Mouse (Mus musculus) lung, embryonic 14.5 days (tissue): ENCODE data around the gene 1700024G13Rik. TPM values are rescaled to one million over a fixed set of nuclear protein-coding genes. Genes with fewer than 3 reads are reported as not detected.
"Not testable (repeated sequence)": the region's sequence is repeated elsewhere in the genome, so short reads cannot be mapped to it uniquely, and the experiment has no call there.

Experiments
- ATAC-seq: fragments of 200-750 bp; cut with Nextera tagmentation; 2 replicates; pipeline ENCODE4 v1.8.0; 2017; ENCODE audit warnings: mild to moderate bottlenecking, moderate TSS enrichment, moderate library complexity; ENCODE audit not compliant: insufficient read depth
- DNase-seq: peaks from one replicate; pipeline ENCODE4 v3.0.0-alpha.2; 2015
- H3K27ac ChIP-seq: fragments of 300-500 bp; sonication (generic); 2 replicates; pipeline ENCODE4 v1.5.1; 2014; ENCODE audit warnings: low read depth, mild to moderate bottlenecking, moderate library complexity
- H3K27me3 ChIP-seq: fragments of 300-500 bp; sonication (generic); 2 replicates; pipeline ENCODE4 v1.6.1; 2014; ENCODE audit warnings: low read length, control low read depth; ENCODE audit not compliant: insufficient read depth
- H3K36me3 ChIP-seq: fragments of 300-500 bp; sonication (generic); 2 replicates; pipeline ENCODE4 v1.6.1; 2014; ENCODE audit warnings: control low read depth; ENCODE audit not compliant: insufficient read depth
- H3K4me1 ChIP-seq: fragments of 300-500 bp; sonication (generic); 2 replicates; pipeline ENCODE4 v1.6.1; 2014; ENCODE audit warnings: antibody characterized with exemption, control low read depth; ENCODE audit not compliant: insufficient read depth
- H3K4me2 ChIP-seq: fragments of 300-500 bp; sonication (generic); 2 replicates; pipeline ENCODE4 v1.6.1; 2014; ENCODE audit warnings: mild to moderate bottlenecking
- H3K4me3 ChIP-seq: fragments of 300-500 bp; sonication (generic); 2 replicates; pipeline ENCODE4 v1.5.1; 2014; ENCODE audit warnings: low read depth, low read length
- H3K9ac ChIP-seq: fragments of 300-500 bp; sonication (generic); 2 replicates; pipeline ENCODE4 v1.6.1; 2014
- H3K9me3 ChIP-seq: fragments of 300-500 bp; sonication (generic); 2 replicates; pipeline ENCODE4 v1.6.1; 2016; ENCODE audit warnings: low read depth, low read length, control low read depth
- CTCF ChIP-seq: IDR thresholded peaks from 2 replicates; pipeline ENCODE4 v1.5.1; 2016; ENCODE audit warnings: antibody characterized with exemption, low read depth
- WGBS: fragments of 180-500 bp; shearing (Covaris S2); extraction: QIAGEN DNeasy Blood & Tissue Kit; methylation state at CpG from one replicate; pipeline ENCODE4 v1.1.7; 2014; 5-methylcytosine and 5-hydroxymethylcytosine counted together
- polyA plus RNA-seq: library from polyadenylated mRNA; unstranded; fragments of >200 nt; fragmentation: Nextera tagmentation; extraction: Ambion mirVana; gene quantifications from 2 replicates; pipeline ENCODE4 v1.2.1, GENCODE M21; 2014

1700024G13Rik gene
- polyA plus RNA-seq, 1 experiment from 2014 or later = not detected

- DNase-seq (no peak), ATAC-seq (no peak)
- TF ChIP-seq CTCF = no peak
- Histone ChIP-seq H3K9me3 (no peaks in the 10 kb centered on the region), H3K4me2 (no peak overlapping the region), H3K27ac (no peak overlapping the region), H3K4me1 (no peaks in the 10 kb centered on the region), H3K4me3 (no peak overlapping the region), H3K36me3 (no peaks in the 10 kb centered on the region), H3K27me3 (peaks cover 20% of the 10 kb centered on the region), H3K9ac (no peak overlapping the region)
- WGBS = 25% methylated on average over 15 of the region's 15 CpGs
These were observed 6.6 kb downstream of the 1700024G13Rik start for GRCm38 (mm10) chr14:32381619-32382018.

GRCm38 (mm10) chr14:32381066-32381465, 7.1 kb downstream of the 1700024G13Rik start:
- Histone ChIP-seq H3K27ac (no peak overlapping the region), H3K9me3 (no peaks in the 10 kb centered on the region), H3K36me3 (no peaks in the 10 kb centered on the region), H3K4me1 (no peaks in the 10 kb centered on the region), H3K9ac (no peak overlapping the region), H3K27me3 (peaks cover 20% of the 10 kb centered on the region), H3K4me2 (no peak overlapping the region), H3K4me3 (no peak overlapping the region)
- 18% methylated on average over 7 of the region's 7 CpGs for WGBS
- DNase-seq (no peak), ATAC-seq (no peak)
- no peak for TF ChIP-seq CTCF

GRCm38 (mm10) chr14:32380099-32380480, 8.1 kb downstream of the 1700024G13Rik start:
- peak; percentile 4 for DNase-seq
- H3K27me3 ChIP-seq = peaks cover 20% of the 10 kb centered on the region
- ATAC-seq = no peak
- no peak overlapping the region for H3K27ac ChIP-seq
- no peak for TF ChIP-seq CTCF
- no peak overlapping the region for H3K4me2 ChIP-seq
- 46% methylated on average over 3 of the region's 3 CpGs for WGBS
- H3K4me1 ChIP-seq = no peaks in the 10 kb centered on the region
- no peaks in the 10 kb centered on the region for H3K9me3 ChIP-seq
- no peak overlapping the region for H3K9ac ChIP-seq
- no peaks in the 10 kb centered on the region for H3K36me3 ChIP-seq
- H3K4me3 ChIP-seq = no peak overlapping the region

GRCm38 (mm10) chr14:32379395-32380098, 8.6 kb downstream of the 1700024G13Rik start:
- TF ChIP-seq CTCF = no peak
- ATAC-seq (no peak), DNase-seq (peak; percentile 4)
- Histone ChIP-seq H3K27me3 (peaks cover 20% of the 10 kb centered on the region), H3K9ac (no peak overlapping the region), H3K36me3 (no peaks in the 10 kb centered on the region), H3K4me2 (no peak overlapping the region), H3K4me1 (no peaks in the 10 kb centered on the region), H3K4me3 (no peak overlapping the region), H3K9me3 (no peaks in the 10 kb centered on the region), H3K27ac (no peak overlapping the region)
- WGBS = 15% methylated on average over 22 of the region's 22 CpGs

DNA sequence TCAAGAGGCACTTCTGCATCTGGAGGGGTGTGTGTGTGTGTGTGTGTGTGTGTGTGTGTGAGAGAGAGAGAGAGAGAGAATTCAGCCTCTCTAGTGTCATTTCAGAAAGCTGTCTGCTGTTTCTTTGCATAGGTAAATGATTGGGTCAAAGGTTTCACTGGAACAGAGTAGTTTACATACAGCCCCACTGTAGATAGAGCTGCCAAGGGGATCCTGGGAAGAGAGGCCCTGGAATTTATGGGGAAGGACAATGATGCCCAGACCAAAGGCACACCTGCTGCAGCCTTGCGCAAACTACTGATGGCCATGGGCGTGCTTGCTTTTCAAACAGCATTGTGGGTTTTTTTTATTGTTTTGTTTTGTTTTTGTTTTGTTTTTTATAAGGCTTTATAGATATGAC, 15.7 kb downstream of the 1700024G13Rik start:
- Histone ChIP-seq H3K9ac (no peak overlapping the region), H3K27me3 (no peaks in the 10 kb centered on the region), H3K4me2 (no peak overlapping the region), H3K9me3 (no peaks in the 10 kb centered on the region), H3K4me1 (no peaks in the 10 kb centered on the region), H3K36me3 (no peaks in the 10 kb centered on the region), H3K4me3 (no peak overlapping the region), H3K27ac (no peak overlapping the region)
- DNase-seq (no peak), ATAC-seq (no peak)
- 81% methylated on average over 2 of the region's 2 CpGs for WGBS
- no peak for TF ChIP-seq CTCF

GRCm38 (mm10) chr14:32369756-32370155, 18.4 kb downstream of the 1700024G13Rik start:
- Histone ChIP-seq H3K4me2 (no peak overlapping the region), H3K9me3 (no peaks in the 10 kb centered on the region), H3K36me3 (no peaks in the 10 kb centered on the region), H3K4me3 (no peak overlapping the region), H3K27me3 (no peaks in the 10 kb centered on the region), H3K27ac (no peak overlapping the region), H3K9ac (no peak overlapping the region), H3K4me1 (no peaks in the 10 kb centered on the region)
- no peak for TF ChIP-seq CTCF
- ATAC-seq (no peak), DNase-seq (peak; percentile 48)
- WGBS = 41% methylated on average over 7 of the region's 7 CpGs

- H3K9me3 ChIP-seq = no peaks in the 10 kb centered on the region
- H3K4me3 ChIP-seq = no peak overlapping the region
- H3K4me2 ChIP-seq = no peak overlapping the region
- H3K27me3 ChIP-seq = no peaks in the 10 kb centered on the region
- 56% methylated on average over 7 of the region's 7 CpGs for WGBS
- no peaks in the 10 kb centered on the region for H3K36me3 ChIP-seq
- TF ChIP-seq CTCF = no peak
- no peaks in the 10 kb centered on the region for H3K4me1 ChIP-seq
- ATAC-seq (no peak), DNase-seq (no peak)
- H3K9ac ChIP-seq = no peak overlapping the region
- H3K27ac ChIP-seq = no peak overlapping the region
These were observed 23.8 kb downstream of the 1700024G13Rik start for GRCm38 (mm10) chr14:32364359-32364758.

DNA sequence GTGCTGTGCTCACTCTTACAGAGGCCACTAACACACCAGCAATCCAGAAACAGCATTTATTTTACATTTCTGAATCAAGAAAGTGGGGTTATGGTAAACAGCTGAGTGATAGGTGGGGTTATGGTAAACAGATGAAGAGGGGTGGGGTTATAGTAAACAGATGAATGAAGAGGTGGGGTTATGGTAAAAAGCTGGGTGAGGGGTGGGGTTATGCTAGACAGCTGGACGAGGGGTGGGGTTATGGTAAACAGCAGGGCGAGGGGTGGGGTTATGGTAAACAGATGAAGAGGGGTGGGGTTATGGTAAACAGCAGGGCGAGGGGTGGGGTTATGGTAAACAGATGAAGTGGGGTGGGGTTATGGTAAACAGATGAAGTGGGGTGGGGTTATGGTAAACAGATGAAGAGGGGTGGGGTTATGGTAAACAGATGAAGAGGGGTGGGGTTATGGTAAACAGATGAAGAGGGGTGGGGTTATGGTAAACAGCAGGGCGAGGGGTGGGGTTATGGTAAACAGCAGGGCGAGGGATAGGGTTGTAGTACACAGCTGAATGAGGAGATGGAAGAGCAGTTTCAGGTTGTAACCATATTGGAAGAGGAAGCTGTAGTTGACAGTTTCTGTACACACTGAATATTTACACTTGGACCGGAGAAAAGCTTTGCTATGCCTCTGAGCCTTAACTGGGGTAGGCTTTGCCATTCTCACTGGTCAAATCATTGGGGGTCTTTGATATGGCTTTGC, 36.8 kb downstream of the 1700024G13Rik start:
- not testable (repeated sequence) for DNase-seq, H3K9me3 ChIP-seq, H3K4me1 ChIP-seq, H3K27me3 ChIP-seq, H3K9ac ChIP-seq, H3K36me3 ChIP-seq, H3K4me2 ChIP-seq, H3K27ac ChIP-seq, ATAC-seq, H3K4me3 ChIP-seq
- WGBS = 14% methylated on average over 6 of the region's 6 CpGs
